Mouse (Mus musculus) brain, adult 2 months (tissue): Measurements from ENCODE around the gene Tpcn1.

Source experiments
- DNase-seq: peaks from one replicate; pipeline ENCODE4 v3.0.0; 2011; ENCODE audit warnings: low read depth, low spot score

Gene Tpcn1

DNA sequence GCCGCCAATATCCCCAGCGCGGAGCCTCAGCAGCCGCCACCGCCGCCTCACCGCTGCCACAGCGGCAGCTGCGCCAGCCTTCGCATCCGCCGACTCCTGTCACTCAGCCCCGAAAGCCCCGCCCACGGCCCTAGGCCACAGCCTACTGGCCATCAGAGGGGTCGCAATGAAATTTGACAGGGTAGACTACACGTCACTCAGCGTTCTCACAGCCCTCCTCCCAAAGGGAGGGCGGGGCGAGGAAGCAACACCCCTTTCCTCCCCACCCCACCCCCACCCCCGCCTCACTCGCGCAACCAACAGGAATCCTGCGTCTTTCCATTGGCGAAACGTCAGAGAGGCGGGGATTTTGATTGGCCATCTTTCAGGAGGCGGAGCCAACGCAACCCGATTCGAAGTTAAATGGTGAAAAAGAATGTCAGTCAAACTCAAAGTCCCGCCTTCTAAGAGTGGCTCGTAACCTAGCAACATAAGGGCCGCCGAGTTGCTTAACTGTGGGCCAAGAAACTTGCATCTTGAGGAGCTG, at the start of gene Tpcn1, which contains the start of gene Iqcd:
Gene Tpcn1 (minus strand): TSS at position 105 of the 526 bp plus-strand sequence.
Gene Iqcd (plus strand): TSS at position 448 of the 526 bp plus-strand sequence.
- DNase-seq, result peak; percentile 100

DNA sequence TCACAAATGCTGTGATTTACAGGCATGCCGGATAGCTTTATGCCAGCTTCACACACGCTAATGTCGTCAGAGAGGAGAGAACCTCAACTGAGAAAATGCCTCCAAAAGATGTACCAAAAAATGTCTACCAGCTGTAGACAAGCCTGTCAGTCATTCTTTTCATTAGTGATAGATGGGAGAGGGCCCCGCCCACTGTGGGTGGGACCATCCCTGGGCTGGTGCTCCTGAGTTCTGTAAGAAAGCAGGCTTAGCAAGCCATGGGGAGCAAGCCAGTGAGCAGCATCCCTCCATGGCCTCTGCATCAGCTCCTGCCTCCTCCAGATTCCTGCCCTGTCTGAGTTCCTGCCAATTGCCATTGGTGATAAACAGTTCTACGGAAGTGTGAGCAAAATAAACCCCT, 47.2 kb upstream of the Tpcn1 start:
- DNase-seq, result no peak

DNA sequence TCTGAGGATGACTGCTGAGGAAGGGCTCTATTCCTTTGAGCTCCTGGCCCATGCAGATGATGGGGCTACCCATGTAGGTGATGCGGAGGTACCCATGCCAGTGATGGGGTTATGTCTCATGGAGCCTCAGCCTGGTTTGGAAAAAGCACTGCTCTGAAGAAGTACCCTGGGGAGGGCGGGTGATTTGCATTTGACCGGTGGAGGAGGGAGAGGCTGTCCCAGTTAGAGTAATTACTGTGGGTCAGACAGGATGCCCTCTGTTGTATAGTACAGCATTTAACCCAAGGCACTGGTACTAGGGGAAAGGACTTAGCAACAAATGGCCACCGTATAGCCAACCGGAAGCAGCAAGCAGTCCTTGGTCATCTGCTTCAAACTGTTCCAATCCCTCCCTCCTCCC, 46.4 kb upstream of the Tpcn1 start:
- no peak for DNase-seq

DNA sequence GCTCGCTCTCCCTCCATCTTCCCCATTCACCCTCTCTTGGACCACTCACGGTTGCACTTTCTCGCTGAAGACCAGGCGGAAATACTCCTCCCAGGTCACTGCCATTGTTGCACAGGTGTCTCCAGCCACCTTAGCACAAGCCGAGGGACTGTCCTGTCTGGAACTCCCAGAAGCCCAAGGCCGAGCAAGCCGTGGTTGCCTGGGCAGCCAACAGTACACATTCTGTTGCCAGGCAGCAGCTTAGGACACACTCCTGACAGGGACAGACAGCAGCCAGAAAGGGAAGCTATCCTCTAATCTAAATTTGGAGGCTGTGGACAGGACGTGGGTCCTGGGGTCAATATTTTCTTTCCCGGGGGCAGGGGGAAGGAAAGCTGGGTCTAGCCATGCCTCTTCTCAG, 45.7 kb upstream of the Tpcn1 start, which contains the start of gene Cfap73:
Gene Cfap73 (minus strand): TSS at position 105 of the 400 bp plus-strand sequence.
- no peak for DNase-seq

DNA sequence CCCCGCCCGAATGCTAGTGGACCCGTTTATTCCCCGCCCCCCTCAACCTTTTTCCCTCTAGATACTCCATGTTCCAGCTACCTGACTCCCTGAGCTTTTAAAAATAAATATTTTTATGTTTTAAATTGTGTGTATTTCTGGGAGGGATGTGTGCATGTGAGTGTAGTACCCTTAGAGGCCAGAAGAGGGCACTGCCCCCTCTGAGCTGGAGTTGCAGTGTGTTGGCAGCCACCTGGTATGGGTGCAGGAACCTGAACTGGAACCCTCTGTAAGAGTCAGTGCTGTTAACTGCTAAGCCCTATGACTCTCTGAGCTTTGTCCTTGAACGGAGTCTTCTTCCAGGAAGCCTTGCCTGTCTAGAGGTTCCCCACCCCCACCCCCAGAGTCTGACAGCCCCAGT, 43.4 kb upstream of the Tpcn1 start:
- DNase-seq, result no peak

DNA sequence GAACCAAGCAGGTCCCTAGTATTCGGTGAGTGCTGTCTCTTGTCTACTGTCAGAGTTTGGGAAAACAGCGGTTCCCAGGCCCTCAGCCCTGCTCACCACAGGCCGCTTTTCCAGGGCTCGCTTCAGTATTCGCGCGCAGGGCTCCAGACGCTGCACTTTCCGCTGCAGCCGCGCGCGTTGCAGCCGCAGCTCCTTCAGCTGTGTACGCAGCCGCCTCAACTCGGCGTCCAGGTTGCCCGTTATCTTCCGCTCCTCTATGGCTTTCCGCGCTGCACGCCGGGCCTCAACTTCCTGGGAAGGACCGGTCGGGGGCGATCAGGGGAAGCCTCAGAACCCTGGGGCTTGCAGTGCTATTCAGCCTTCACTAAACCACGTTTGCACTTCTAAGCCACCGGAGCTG, 42.7 kb upstream of the Tpcn1 start:
- no peak for DNase-seq

DNA sequence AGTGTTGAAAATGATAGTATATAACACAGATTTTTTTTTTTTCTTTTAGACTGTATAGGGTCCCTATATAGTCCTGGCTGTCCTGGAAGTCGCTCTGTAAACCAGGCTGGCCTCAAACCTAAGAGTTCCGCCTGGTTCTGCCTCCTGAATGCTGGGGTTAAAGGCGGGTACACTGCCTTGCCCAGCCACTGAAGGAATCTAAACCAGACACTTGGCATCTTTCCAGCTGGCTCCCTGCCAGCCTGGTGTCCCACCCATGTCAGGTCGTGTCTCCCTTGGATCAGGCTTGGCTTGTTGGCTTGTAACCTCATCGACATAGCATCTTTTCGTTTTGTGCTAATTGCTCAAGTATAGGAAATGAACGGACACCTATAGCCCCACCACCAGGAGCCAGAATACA, 40.2 kb upstream of the Tpcn1 start:
- no peak for DNase-seq

DNA sequence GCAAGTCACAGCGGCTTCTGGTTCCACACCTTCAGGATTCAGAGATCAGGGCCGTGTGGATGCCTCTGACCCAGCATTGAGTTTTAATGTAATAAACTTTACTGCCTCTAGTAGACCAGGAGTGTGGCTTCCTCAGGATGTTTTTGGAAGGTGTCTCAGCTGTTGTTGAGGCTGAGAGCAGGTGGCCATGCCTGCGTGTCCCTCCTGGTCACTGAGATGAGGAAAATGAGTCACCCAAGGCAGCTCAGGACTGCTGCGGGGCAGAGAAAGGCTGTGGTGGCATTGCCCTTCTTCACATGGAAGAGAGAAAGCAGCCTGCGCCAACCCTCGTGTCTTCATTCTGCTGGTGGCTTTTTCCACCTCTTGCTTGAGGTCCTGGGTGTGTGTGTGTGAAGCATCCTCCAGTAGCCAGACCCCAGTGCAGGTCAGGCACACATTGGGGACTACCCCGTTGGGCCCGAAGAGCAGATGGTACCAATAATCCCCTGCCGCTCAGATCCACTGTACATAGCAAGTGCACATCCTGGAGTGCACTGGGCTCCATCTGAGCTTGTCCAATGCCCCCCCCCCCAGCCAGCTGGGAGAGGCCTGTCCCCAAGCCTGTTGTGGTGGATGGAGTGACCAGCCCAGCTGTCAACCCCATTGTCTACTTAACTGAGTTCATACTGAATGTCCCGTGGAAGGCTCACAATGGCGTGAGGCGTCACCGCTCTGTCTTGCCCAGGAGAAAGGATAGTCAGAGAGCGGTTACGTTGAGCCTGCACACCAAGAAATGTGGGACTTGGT, 39.2 kb upstream of the Tpcn1 start:
- no peak for DNase-seq

DNA sequence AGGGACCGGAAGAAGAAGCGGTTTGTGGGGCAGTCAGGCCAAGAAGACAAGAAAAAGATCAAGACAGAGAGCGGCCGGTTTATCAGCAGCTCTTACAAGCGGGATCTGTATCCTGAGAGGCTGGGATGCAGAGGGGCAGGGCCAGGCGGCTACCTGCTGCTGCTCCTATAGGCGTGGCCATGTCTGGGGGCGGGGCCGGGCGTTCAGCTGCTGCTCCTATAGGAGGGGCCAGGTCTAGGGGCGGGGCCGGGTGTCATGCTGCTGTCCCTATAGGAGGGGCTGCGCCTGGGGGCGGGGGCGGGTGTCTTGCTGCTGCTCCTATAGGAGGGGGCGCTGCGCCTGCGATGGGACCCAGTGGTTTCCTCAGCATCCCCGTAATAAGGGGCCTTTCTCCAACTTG, 37.9 kb upstream of the Tpcn1 start:
- DNase-seq, result no peak

DNA sequence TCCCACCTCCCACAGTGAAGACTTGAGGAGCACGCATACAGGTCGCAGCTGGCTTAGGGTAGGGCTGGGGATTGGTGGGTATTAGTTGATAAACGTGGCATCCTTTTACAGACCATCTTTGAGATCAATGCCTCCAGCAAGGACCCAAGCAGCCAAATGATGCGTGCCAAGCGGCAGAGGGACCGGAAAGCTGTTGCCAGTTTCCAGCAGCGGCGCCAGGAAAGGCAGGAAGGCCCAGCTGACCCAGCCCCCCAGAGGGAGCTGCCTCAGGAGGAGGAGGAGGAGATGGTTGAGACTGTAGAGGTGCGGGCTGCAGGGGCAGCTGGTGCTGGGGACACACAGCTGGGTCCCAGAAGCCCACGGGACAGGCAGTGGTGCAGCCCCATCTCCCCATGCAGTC, 36.0 kb upstream of the Tpcn1 start:
- no peak for DNase-seq

DNA sequence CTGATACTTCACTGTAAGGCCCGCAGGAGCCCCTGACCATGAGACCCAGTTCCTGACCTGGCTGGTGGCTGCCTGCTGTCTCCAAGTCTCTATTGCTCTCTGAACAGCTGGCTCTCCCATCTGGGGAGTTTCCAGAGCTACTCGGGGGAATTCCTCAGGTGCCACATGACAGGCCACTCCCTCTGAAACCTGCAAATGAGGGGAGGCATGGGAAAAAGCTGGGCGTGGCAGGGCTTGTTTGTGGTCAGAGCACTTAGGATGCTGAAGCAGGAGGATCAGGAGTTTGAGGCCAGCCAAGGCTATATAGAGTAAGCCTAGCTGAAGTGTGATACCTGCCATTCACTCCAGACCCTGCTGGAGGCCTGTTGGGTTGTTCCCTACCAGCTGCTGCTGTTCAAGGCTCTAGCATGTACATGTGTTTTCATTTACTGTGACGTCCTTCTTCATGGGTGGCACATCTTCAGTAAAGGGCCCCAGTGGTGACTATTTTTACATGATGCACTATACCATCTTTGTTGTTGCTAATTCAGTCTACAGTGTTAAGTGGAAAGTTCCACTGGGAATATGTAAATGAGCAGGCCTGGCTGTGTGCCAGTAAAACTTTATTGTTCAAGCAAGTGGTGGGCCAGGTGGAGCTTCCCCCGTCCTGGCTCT, 33.9 kb upstream of the Tpcn1 start:
- DNase-seq, result no peak

DNA sequence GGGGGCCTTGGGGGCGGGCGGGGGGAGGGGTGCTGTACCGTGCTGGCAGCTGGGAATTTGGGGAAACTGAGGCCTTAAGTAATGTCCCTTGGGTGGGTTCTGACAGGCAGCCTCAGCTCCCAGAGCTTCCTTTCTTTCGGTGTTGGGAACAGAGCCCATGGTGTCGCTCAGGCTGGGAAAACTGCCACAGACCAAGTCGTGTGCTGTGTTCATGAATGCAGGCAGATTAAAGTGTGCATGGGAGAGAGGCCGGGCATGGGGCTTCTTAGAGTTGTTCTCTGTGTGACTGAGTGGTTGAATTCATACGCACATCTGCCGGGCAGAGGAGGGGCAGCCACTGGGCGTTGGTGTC, 33.3 kb upstream of the Tpcn1 start:
- peak; percentile 53 for DNase-seq

DNA sequence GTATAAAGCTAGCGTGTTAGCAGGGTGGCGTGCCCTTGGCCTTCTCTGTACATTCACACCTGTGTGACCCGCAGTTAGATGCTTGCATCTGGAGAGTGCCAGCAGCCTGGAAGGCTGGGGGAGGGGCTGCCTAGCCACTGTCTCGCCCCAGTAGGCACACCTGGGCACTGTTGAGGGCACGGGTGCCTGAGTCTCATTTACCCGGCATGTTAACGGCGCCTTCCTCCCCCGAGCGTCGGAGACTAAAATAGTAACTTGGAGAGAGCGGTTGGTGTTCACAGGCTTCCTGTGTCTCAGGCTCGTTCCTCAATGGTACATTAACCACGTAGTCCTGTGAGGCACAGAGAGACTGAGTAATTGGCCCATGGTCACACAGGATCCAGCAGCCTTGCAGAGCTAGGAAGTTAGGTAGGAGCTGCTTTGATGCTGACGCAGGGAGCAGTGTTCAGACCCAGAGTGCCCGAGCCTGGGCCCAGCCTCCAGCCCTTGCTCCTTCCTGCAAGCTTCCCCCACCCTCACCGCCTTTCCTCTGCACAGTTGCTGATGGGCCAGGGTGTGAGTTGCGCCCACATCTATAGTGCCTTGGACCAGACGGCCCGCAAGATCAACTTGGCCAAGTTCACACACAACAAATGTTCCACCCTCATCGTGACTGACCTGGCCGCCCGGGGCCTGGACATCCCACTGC, 32.7 kb upstream of the Tpcn1 start:
- DNase-seq, result peak; percentile 66

DNA sequence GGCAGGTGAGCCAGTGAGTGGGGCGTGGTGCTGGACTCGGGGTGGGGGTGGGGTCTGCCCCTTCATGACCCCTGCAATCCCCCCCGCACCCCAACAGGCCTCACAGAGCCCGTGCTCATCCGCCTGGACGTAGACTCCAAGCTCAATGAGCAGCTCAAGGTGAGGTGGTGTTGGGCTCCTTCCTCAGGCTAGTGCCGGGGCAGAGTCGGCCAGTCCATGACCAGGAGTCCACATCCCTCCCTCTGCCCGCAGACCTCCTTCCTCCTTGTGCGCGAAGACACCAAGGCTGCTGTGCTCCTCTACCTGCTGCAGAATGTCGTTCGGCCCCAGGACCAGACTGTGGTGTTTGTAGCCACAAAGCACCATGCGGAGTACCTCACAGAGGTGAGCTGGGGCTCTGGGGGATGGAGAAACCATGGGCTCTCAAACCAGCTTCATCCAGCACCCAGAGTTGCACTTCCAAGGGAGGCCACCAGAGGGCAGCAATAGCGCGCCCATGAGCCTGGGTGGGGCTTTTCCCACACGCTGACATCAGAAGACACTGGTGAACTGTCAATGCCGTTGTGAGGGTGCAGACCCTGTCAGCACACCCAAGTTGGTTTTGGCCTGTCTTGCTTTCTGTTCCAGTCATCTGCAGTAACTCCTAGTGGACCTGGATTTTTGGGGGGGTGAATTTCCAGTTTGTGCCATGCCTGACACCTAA, 32.1 kb upstream of the Tpcn1 start:
- DNase-seq, result peak; percentile 82

DNA sequence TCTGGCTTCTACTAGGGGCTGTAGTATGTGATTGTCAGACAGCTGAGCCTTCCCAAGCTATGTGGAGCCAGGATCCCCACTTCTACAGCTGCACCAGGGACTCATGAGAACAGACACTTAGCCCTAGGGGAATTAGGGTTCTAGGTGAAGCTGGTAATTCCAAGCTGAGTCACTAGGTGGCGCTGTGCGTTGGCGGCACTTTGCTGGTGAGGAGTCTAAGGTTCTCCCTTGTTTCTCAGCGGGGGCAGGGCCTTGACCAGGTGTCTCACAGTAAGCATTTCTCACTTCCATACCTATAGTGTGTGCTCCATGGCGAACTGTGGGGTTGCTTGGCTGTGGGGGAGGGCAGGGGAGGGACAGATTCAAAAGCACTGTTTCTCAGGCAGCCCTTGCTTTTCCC, 30.7 kb upstream of the Tpcn1 start:
- peak; percentile 71 for DNase-seq

DNA sequence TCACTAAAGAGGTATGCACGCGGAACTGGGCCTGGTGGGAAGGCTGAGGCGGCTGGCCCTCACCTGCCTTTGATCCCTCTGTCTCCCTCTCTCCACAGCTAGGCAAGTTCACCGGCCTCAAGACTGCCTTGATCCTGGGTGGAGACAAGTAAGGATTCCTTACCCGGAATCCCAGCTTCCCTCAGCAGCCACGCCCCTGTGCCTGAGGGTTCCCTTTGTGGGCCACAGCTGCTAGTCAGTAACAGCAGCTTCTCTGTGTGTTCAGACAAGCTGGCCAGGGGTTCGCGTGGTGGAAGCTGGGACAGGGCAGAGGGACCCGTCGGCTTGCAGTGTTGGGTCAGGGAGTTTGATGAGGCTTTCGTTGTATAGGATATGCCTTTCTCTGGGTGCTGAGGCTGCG, 30.3 kb upstream of the Tpcn1 start:
- no peak for DNase-seq

DNA sequence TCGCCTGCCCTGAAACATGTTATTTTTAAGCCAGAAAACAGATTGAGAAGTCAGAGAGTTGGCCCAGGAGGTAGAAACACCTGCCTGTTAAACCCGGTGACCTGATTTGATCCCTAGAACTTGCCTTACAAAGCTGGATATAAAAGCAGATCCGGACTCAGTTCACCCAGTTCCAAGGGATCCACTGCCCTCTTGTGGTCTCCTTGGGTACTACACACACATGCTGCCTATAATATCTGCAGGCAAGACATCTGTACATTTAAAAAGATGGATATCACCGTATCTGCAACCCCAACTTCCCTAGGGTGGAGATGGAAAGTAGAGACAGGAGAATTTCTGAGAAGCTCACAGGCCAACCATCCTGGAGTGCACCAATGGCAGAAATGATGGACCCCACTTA, 27.4 kb upstream of the Tpcn1 start:
- DNase-seq, result no peak

DNA sequence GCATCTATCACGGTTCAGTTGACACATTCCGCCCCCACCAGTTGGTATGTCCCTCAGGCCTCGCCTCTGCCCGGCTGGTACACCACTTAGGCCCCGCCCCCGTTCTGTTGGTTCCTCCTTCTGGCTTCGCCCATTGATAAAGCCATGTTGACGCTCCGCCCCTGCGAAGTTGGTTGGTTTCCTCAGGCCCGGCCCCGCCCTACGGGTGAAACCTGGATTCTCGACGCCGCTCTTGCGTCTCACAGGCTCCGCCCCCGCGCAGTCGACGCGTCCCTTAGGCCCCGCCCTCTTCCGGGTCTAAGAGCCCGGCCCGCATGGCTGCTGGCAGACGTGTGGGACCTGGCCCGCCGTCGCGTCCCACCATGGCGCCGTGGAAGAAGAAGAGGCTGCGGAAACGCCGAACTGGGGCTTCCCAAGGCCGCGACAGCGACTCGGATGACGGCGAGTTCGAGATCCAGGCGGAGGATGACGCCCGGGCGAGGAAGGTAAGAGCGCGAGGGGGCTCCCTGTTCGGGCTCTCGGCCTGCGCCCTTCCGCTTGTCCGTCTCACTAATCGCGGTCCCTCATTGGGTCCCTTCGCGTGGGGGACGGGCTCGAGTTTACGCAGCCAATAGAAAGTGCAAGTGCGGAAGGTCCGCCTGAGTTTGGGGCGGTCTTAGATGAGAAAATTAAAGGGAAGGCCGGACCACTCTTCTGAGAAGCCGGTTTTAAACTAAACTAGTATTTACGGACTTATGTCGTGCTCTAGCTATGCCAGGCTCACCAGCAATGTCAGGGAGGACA, 24.5 kb upstream of the Tpcn1 start:
- DNase-seq, result peak; percentile 100

DNA sequence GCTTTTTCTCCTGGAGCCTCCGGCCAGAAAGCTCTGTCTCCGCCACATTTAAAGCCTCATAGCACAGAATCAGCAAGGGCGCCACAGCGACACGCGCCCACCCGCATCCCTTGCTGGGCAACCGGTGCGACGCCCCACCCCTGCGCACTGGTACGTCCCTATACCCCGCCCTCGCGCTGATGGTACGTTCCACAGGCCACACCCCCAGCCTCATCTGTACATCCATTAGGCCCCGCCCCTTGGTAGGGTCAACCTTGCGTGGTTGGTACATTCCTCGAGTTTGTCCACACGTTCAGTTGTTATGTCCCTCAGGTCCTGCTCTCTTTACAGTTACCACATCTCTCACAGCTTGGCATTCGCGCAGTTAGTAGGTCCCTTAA, 24.0 kb upstream of the Tpcn1 start, which contains the start of the genes Rita1 and Ddx54:
Gene Rita1 (minus strand): TSS at position 148 of the 380 bp plus-strand sequence.
Gene Ddx54 (plus strand): TSS at position 298 of the 380 bp plus-strand sequence.
- peak; percentile 99 for DNase-seq

DNA sequence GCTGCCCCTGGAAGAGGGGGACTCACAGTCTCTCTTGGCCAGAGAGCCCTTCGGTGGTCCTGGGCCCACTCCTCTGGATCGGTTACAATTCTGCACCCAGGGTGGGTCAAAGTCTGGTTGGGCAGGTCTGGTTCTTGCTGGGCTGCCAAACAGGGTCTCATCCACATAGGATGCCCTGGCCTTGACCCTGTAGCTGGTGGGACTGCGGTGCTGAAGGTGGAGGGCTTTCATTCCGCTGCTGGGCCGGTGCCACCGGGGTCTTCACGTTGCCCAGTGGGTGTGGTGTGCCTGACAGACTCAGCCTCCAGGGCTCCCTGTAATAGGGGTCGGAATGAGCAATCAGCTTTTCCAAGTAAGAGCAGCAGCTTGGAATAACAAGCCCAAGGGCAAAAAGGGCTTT, 22.9 kb upstream of the Tpcn1 start:
- no peak for DNase-seq

DNA sequence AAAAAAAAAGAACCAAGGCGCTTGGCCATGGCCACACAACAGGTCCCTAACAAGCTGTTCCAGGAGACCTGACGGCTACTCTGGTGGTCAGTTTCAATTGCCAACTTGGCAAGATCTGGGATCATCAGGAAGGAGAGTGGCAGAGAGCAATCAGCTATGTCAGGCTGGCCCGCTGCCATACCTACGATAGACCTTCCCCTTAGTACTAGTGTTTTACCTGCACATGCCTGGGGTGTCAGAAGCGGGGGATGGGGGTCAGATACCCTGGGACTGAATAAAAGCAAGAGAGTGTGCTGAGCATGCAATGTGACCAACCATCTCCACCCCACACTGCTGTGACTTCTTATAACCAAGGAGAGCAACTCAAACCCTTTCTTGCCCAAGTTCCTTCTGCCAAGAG, 22.4 kb upstream of the Tpcn1 start:
- DNase-seq, result no peak
